Mouse (Mus musculus) liver (tissue): ENCODE results near the gene Nxph4.

Source experiments
- DNase-seq: peaks from one replicate; pipeline ENCODE4 v3.0.0-alpha.2; 2020; ENCODE audit warnings: mixed read lengths

Gene Nxph4

DNA sequence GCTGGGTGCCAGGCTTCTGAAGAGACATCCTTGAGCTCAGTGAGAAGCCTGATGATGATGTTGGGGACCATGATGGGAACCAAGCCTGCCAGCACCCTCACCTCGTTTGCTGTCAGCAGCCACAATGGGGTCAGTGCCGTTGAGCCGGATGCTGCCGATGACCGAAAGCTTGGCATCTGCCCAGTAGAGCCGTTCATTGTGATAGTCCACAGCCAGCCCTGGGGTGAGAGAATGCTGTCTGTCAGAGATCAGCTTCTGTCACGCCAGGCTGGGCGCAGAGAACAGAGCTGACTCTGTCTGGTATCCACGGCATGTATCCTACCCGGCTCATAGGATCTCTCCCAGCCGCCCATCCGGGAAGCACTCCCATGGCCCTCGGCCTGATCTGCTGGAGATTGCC is 7.7 kb upstream of the Nxph4 start:
- DNase-seq, result no peak

DNA sequence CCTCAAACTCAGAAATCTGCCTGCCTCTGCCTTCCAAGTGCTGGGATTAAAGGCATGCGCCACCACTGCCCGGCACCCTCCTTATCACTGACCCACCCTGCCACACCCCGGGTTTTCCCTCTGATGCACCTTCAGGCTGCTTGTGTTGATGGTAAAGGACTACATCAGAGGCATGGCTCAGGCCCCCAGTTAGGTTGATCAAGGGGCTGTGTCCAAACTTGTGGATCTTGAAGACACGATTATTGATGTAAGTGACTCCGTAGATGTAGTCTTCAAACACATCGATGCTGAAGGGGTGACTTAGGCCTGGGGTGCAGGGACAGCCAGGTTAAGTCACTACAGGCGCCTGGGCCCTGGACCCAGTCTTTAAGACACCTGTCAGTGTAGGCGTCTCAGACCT is 7.2 kb upstream of the Nxph4 start:
- no peak for DNase-seq

DNA sequence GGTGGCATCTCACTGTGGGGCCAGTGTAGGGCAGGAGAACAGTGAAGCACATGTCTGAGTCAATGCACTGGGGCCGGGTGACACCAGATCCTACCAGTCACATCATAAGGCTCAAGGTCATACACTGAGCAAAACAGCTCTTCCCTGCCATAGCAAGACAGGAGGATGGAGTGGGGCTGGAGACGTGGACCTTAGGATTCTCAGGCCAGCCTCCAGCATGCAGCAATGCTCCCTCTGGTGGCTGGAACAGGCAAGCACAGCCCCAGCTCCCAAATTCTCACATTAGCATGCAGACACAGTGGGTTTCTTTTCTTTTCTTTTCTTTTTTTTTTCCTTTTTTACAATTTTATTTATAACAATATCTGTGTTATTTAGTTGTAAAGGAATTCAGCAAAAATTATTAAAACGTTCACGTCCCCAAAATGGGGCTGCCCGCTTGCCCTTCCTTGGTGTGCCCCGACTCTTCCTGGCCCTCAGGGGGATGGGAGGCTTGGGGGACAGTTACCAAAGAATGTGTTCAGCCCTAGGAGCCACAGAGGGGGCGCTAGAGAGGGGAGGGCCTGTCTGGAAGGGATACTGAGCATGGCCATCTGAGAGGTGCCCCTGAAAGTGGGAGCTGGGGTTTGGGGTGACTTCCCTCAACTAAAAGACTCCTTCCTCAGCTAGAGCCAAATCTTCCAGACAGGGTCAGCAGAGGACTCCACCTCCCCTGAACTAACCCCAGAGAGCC is 3.7 kb upstream of the Nxph4 start:
- DNase-seq, result peak; percentile 73

DNA sequence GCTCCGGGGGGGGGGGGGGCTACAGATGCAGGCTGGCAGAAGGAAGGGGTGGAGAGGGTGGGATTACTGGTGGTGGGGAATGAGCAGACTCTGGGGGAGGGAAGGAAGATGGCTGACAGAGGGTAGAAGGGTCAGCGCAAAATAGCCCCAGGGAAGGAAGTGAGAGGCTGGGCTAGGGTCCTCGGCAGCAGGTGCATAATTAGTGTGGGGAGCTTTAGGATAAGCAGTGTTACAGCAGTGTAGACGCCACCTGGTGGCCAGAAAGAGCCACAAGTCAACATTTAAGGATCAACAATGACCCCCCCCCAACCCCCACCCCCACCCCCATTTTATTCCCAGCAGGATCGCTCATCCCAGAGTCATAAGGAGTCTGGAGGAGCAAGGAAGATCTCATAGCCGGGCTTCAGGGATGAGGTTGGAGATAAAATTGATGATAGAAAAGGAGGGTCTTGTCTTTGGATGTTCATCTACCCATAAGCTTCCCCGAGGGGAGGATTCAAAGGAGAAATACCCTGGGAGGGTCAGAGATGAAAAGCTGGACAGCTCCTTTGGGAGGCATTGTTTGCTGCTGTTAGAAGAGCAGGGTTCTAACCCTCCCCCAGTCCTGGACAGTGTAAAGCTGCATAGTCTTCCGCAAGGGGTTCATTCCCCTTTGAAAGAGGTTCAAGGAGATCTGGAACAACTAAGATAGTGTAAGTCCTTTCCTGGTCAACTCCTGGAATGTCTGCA is 2.4 kb upstream of the Nxph4 start:
- DNase-seq, result no peak

DNA sequence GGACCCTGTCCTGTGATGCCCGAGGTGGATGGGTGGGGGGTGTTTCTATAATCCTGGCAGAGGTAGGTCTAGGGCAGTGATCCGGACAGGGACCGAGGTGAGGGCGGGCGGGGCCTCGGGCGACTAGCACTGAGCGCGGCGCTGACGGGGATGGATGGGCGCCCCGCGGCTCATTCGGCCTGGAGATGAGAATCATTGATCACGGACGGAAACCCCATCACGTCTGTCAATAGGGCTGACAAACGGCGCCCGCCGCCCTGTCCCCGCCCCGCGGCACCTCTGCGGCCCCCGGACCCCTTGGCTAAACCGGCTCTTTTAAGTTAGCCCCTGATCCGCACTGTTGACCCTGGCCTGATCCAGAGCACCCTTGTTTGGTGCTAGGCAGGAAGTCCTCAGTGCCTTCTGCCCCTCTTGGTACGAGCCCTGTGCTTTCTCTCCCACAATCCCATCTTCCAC is 598 bp upstream of the Nxph4 start:
- no peak for DNase-seq

DNA sequence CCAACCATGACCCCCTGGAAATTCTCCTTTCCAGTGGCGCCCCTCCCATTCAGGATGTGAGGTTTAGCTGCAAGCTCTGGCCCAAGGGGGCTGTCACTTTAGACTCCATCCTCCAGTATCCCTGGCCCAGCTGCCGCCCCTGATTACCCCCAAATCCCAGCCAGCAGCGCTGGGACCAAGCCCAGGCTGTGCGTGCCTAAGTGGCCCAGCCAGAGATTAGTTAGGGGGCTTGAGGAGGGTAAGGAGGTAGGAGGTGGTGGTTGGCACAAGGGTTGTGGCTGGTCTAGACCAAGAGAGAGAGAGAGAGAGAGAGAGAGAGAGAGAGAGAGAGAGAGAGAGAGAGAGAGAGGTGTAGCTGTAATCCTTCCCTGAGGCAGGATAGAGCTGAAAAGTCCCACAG is 2.8 kb downstream of the Nxph4 start:
- no peak for DNase-seq

DNA sequence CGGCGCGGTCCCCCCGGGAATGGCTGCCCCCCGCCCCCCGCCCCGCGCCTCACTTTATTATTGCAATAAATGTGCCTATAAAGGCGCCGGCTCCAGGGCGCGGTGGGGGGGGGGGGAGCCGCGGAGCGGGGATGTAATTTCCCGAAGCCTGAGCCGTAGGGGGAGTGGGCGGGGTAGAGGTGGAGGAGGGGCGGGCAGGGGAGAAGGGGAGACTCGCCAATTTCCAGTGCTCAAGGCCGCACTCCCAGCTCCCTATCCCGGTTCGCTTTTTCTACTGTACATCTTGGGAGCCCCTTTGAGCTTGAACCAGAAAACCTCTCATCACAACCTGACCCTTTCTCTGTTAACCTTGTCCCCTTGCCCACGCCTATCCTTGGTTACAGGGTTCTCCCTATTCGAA is 3.4 kb downstream of the Nxph4 start:
- no peak for DNase-seq

DNA sequence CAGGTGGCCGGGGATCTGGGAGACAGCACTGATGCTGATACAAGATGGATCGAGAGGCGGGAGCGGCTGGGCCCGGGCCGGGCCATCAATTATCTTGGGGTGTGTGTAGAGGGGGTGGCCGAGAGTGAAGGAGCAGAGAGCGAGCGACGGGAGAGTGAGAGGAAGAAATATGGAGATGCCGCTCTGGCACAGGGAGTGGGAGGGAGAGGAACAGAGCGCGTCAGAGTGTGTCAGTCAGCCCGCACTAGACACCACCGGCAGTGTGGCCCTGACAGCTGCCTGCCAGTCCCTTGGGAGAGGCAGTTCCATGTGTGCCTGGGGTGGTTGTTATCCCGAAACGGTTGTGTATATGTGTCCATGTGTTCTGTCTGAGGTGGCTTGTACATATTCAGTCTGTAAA is 6.9 kb downstream of the Nxph4 start:
- no peak for DNase-seq

DNA sequence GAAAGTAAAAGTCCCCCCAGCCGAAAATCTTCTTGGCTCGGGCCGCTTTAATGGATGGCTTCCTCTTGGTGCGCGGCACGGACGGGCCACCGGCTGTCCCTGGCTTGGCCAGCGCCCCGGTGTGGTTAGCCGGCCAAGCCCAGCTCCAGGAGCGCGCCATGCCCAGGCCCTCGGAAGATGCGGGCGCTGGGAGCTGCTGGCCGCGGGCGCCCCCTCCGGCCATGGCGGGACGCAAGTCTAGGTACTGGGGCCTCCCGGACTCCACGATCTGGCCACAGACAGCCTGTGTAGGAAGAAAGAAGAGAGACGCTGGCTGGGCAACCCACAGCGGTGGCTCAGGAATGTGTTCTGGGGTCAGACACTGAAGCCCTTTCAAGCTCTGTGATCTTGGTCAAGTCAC is 7.7 kb downstream of the Nxph4 start:
- peak; percentile 52 for DNase-seq

DNA sequence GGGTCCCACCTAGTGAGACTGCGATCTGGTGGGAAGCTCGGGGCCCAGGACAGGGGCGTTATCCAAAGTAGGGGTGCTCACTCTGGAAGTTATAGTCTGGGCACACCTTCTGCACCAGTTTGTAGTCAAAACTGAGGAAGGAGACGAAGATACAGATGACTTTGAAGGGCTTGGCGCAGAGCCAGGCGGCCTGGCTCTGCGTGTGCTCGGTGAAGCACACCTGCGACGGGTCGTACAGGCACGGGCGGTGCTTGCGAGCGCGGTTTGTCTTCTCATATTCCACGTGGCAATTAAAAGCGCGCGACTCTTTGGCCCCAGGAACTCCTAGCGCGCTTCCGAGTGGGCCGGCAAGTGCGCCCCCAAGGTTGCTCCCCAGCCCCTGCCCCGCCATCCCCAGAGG is 8.3 kb downstream of the Nxph4 start:
- no peak for DNase-seq

DNA sequence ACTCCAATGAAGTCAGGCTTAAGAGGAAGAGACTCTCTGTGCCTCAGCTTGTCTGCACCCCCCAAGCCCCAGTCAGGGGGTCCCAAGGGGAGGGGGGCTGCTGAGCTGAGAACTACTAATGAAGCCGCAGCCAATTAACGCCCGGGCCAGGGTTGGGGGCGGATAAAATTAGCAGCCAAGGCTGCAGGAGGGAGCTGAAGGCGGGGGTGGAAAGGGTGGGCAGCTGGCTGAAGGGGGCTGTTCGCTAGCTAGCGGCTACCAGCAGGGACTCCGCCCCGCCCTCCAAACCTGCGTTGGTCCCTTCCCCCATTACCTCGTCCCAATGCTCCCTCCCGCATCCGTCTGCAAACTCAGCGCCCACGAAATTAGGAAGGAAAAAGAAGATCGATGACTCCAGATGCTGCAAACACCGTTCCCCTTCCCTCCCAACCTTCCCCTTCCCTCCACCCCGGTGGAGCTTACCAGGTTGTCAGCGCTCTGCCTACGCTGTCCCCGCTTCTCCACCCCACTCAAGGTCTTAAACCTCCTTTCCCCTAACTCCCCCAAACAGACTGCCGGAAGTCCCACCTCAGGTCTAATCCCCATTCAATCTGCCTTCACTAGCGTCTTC is 9.6 kb downstream of the Nxph4 start:
- DNase-seq, result no peak

DNA sequence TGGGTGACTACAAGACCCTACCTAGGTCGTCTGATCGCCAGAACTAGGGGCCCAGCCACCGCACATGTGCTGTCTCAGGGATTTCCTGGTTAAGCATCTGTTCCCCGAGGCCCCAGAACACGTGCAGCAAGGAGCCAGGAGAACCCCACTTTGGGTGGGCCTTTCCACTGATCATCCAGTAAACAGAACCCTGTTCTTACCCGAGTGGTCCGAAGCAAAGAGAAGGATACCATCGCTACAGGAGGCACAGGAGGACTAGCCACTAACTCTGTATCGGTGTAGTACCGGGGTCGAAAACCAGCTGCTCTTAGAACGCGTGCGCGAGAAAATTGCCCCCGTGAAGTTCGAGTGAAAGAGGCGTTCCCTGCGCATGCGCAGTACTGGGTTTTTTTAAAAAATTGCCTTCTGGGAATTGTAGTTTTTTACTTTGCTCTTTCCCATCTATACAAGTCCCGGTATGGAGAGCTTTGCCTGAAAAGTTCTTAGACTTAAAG is 12.2 kb downstream of the Nxph4 start, which contains the start of gene Shmt2:
Gene Shmt2, minus strand, starts transcription at position 357 of the 494 bp plus-strand sequence.
- DNase-seq, result peak; percentile 91

DNA sequence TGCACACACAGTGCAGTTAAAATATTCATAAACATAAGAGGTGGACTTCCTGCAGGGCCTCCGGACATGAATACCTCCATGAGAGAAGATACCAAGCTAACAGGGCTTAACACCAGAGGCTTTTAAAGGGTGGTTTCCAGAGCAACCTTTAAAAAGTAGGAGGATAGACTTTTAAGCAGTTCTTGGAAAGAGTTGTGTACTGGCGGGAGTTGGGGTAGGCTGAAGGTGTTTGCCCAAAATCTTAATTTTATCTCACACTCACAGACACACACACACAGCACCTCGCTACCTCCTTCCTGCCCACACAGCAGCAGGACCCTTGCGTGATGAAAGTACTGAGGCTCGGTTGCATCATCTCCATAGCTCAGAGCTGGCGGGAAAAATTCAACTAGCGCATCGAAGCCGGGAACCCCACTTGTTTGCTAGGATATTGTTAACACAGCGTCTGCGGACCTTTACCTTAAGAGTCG is 12.7 kb downstream of the Nxph4 start:
- DNase-seq, result peak; percentile 56

DNA sequence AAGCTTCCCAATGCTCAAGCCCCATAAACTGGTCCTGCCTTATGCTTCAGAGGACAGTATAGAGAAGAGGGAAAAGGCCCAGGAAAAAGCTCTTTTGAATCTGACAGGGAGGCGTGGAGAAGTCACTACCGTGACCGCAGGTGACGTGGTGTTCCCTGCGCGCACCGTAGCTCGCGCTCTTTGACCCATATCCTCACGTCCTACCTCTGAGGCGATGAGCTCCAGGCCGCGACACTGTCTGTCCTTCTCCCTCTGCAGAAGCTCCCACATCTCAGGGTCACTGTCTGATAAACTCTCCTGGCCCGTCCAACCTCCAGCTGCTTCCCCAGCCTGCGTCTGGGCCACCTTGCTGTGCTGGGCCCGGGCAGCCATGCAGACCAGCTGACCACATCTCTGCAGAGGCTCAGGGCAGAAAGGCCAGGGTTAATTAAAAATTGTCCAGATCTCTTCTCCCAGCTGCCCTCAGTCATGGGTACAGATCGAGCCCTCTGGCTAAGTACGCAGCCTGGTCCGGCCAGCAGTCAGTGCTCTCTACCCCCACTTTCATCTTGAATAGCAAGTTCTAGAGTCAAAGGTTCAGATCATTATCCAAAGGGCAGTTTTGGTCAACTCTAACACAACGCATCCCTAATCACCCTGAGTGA is 13.5 kb downstream of the Nxph4 start:
- no peak for DNase-seq

DNA sequence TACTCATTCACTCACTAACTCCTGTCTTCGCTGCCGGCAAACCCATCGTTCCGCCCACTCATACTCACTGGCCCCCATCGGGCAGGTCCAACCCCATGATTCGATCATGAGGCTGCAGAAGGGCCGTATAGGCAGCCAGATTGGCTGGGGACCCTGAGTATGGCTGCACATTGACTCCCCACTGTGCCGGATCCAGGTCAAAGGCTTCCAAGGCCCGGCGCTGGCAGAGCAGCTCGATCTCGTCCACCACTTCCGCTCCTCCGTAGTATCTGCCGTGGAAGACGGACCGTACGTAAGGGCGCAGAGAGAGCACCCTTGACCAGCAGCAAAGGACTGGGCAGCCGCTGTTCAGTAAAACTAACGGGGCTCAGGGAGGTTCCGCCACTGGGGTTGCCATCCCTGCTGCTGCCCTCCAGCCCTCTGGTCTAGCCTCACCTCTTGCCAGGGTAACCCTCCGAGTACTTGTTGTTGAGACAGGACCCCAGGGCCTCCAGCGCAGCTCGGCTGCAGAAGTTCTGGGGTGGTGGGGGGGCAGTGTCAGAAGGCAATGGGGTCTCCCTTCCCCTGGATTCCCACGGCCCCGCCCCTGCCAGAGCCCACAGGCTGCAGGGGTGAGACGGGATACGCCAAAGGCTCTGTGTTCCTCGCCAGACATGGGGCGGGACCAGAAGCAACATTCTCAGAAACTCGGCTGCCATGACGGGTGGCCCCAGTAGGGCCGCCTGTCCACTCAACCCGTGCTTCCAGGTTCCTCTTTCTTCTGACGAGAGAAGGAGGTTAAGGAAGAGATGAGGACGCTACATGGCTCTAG is 14.3 kb downstream of the Nxph4 start:
- no peak for DNase-seq

DNA sequence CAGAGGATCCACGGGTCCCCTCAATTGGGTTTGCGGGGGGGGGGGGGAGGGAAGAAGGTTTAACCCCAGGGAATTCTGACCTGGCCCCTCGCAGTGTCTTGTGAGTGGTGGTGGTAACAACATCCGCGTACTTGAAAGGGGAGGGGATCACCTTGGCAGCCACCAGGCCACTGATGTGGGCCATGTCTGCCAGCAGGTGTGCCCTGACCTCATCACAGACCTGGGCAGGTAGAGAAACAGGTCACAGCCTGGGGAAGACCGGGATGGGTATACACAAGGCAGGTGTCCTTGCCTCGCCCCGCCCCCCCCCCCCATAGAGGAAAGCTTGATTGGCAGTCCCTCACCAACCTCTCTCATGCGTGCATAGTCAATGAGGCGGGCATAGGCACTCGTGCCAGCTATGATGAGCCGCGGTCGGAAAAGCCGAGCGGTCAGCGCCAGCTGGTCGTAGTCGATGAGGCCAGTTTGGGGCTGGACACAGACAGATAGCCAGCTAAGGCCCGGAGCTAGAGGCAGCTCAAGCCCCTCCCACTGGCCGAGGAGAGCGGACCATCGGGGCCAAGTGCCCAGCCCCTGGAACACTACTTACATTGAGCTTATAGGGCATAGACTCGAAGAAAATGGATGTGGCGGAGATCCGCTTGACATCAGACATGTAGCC is 15.2 kb downstream of the Nxph4 start:
- no peak for DNase-seq

DNA sequence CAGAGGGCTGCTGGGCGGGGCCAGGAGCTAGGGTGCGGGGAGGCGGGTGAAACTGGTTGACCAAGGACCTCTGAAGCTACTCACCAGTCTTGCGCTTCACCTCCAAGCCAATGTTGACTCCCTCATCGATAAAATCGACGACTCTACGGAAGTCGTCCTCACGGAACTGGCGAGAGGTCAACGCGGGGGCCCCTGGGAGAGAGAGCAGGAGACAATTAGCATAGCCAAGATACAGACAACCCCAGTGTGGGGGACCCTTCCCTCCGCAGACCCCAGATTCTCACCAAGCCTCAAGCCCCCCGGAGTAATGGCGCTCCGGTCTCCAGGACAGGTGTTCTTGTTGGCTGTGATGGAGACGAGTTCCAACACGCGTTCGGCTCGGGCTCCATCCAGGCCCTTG is 16.4 kb downstream of the Nxph4 start:
- no peak for DNase-seq

DNA sequence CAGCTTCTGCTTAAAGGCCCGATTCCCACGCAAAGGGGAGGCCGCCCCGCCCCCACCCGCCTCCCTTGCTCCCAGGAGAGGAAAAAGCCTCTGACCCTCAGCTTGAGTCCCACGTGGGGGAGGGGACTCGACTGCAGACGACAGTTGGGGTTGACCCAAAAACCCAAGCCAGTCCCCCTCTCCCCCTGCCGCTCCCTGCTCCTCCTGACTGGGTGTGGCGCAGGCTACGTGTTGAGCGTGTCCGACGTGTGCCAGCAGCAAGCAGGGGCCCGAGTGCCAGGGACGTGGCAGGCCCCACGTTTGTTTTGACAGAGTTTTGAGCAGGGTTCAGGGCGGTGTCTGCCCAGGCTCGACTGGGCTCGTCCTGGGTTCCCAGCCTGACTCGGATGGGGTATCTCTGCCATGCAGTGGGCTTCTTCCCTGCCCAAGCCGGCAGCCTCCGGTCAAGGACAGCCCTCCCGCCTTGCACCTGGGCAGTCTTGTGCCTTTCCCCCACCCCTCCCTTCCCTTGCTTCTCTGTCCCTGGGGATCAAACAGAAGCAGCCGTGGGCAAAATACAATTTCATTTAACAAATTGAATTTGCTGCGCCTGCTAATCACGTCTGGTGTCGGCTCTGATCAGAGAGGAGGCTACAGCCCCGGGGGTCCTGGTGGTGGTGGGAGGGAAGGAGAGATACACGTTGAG is 17.6 kb downstream of the Nxph4 start:
- peak; percentile 69 for DNase-seq

DNA sequence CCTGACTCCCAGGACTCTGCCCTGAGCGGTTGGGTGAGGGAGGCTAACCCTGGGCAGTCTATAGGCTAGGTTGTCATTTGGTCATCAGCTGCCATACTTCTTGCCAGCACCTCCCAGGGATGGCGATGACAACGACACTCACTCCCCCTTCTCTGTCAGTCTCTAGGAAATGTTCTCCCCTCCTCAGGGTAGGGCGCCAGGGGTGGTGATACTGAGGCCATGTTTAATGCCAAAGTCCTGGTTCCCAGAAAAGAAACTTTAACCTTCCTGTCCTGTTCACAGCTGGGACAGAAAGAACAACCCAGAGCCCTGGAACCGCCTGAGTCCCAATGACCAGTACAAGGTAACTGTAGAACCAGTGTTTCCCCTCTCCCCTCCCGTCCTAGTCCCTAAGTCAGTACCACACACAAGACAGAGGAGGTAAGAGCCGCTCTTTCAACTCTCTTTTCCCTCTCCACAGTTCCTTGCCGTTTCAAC is 18.3 kb downstream of the Nxph4 start:
- DNase-seq, result no peak

DNA sequence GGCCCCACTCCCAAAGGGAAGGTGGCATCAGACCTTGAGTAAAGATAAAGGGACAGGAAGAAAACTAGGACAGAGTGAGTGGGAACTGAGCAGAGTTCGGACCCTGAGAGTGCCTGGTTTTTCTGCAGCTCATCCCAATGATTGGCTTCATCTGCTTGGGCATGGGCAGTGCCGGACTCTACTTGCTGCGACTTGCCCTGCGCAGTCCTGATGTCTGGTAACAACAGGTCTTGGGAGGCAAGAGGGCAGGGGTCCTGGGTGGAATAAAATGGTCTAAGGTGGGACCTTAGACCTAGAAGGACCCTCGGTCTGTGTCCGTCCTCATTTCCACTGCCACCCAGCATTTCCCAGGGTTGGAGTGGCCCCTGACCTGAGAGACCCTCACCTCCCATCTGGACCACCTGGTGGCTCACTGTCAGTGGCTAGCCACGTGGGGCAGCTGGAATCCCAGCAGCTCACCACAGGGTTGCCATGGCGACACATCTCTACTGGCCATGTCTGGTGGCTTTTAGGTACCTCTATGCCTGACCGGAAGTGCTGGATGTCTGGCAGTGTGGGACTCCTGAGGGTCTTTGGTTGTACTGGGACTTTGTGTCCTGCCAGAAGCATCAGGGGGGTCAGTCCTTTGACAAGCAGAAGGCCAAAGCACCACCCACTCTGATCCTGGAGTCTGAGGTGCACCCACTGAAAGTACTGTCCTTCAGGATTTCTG is 18.9 kb downstream of the Nxph4 start:
- DNase-seq, result no peak
